Mouse (Mus musculus): ENCODE data around the gene Hoxd9. TPM values are rescaled to one million over a fixed set of nuclear protein-coding genes. Genes with fewer than 3 reads are reported as not detected.

The Hoxd9 gene
- polyA plus RNA-seq, 1 experiment from 2014 or later, result 1.6 TPM

- no peak for TF ChIP-seq CTCF (IDR thresholded peaks at IDR 0.05; ENCODE audit: low read depth)
- Histone ChIP-seq H3K36me3 (ENCODE audit: control insufficient read depth, insufficient read depth) (no peaks in the 10 kb centered on the region; the same call in 1 of the 2 replicates), H3K9ac (ENCODE audit: low read depth, low read length) (no peak overlapping the region), H3K27ac (ENCODE audit: low read depth, low read length) (no peak overlapping the region), H3K4me2 (replicated peaks; ENCODE audit: low read depth) (peak overlapping the region; percentile 31), H3K4me1 (replicated peaks; ENCODE audit: control insufficient read depth, insufficient read depth, low read length) (no peaks in the 10 kb centered on the region), H3K9me3 (ENCODE audit: control insufficient read depth) (no peaks in the 10 kb centered on the region), H3K27me3 (replicated peaks; ENCODE audit: control insufficient read depth, insufficient read depth, low read length) (peaks cover 90% of the 10 kb centered on the region), H3K4me3 (ENCODE audit: low read depth, low read length) (peak overlapping the region; percentile 7; the same call in 1 of the 2 replicates)
- ATAC-seq, result no peak
- 19% methylated on average over 42 of the region's 42 CpGs for WGBS
These were observed 38.5 kb downstream of the Hoxd9 start for GRCm38 (mm10) chr2:74735851-74736687.

DNA sequence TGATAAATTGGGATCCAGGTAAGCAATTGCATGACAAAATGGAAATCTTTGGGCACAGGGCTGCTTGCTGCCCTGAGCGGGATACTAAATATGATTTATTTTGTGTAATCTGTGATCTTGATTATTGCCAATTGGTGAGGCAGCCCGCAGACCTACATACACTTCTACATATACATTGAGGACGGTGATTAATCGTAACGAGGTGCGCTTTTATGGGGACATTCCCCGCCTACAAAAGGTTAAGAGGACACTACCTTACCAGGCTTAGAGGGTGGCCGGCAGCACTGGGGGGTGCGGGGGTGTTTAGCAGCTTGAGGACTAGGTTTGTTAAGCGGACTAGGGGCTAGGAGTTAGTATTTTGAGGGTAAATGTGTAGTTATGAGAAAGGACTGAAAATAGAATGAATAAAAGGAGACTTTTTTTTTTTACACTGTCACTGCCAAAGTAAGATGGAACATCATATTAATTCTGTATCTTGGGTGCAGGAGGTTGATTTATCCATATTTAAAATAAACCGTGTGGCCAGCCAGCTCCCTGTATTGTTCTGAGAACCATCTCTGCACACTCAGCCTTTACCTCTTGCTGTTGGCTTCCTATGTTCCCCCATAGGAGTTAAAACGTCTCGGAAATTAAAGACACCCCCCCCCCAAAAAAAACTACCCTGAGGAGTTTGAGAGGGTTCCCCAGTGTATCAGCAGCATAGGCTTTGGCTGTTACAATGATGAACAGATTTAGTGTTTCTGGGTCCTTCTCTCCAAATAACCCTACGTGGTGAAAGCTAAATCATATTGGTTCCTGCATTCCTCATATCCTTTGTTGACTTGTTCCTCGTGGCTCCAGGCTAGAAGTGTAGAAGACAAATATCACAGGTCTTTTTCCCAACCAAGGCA lies 39.4 kb downstream of the Hoxd9 start:
- Histone ChIP-seq H3K4me3 (ENCODE audit: low read depth, low read length) (0 out of 2 replicates have a peak overlapping the region, but pooled peaks have one; percentile 7), H3K9me3 (ENCODE audit: control insufficient read depth) (no peaks in the 10 kb centered on the region), H3K4me1 (replicated peaks; ENCODE audit: control insufficient read depth, insufficient read depth, low read length) (no peaks in the 10 kb centered on the region), H3K4me2 (replicated peaks; ENCODE audit: low read depth) (peak overlapping the region; percentile 31), H3K36me3 (ENCODE audit: control insufficient read depth, insufficient read depth) (no peaks in the 10 kb centered on the region; the same call in 1 of the 2 replicates), H3K27ac (ENCODE audit: low read depth, low read length) (no peak overlapping the region), H3K27me3 (replicated peaks; ENCODE audit: control insufficient read depth, insufficient read depth, low read length) (peaks cover 91% of the 10 kb centered on the region), H3K9ac (ENCODE audit: low read depth, low read length) (no peak overlapping the region)
- no peak for ATAC-seq
- 29% methylated on average over 15 of the region's 15 CpGs for WGBS
- no peak for TF ChIP-seq CTCF (IDR thresholded peaks at IDR 0.05; ENCODE audit: low read depth)

DNA sequence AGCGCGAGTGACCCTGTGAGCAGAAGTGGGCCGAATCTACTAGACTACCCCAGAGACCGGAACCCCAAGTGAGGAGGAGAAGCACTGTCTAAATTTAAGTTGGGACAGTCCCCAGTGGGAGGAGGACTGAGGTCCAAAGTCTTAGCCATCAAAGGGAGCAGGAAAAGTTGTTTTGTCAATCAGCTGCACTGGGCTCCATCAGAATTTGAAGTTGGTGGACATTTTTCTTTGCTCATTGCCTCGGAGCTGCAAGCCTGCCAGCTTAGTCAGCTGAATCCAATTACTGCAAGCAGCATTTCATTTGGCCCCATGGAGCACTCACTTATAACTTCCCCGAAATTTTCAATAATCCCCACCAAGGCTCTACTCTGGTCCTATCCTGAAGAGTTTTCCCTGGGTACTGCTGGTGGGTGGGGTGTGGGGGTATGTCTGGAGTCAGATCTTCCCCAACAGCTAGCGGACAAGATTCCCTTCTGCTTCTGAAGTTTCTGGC lies 40.1 kb downstream of the Hoxd9 start:
- no peak for ATAC-seq
- no peak overlapping the region for H3K4me3 ChIP-seq (ENCODE audit: low read depth, low read length)
- 44% methylated on average over 7 of the region's 7 CpGs for WGBS
- no peak overlapping the region for H3K27ac ChIP-seq (ENCODE audit: low read depth, low read length)
- H3K4me2 ChIP-seq (replicated peaks; ENCODE audit: low read depth), result no peak overlapping the region
- TF ChIP-seq CTCF (IDR thresholded peaks at IDR 0.05; ENCODE audit: low read depth), result no peak
- no peaks in the 10 kb centered on the region for H3K9me3 ChIP-seq (ENCODE audit: control insufficient read depth)
- H3K36me3 ChIP-seq (ENCODE audit: control insufficient read depth, insufficient read depth), result no peaks in the 10 kb centered on the region; the same call in 1 of the 2 replicates
- H3K4me1 ChIP-seq (replicated peaks; ENCODE audit: control insufficient read depth, insufficient read depth, low read length), result no peaks in the 10 kb centered on the region
- peaks cover 90% of the 10 kb centered on the region for H3K27me3 ChIP-seq (replicated peaks; ENCODE audit: control insufficient read depth, insufficient read depth, low read length)
- H3K9ac ChIP-seq (ENCODE audit: low read depth, low read length), result no peak overlapping the region

GRCm38 (mm10) chr2:74738623-74739475 lies 41.3 kb downstream of the Hoxd9 start:
- H3K4me2 ChIP-seq (replicated peaks; ENCODE audit: low read depth), result peak overlapping the region; percentile 35; the same call in 1 of the 2 replicates
- WGBS, result 10% methylated on average over 20 of the region's 20 CpGs
- H3K4me1 ChIP-seq (replicated peaks; ENCODE audit: control insufficient read depth, insufficient read depth, low read length), result no peaks in the 10 kb centered on the region
- peak; percentile 36; the same call in 1 of the 2 replicates for ATAC-seq
- no peak overlapping the region for H3K4me3 ChIP-seq (ENCODE audit: low read depth, low read length)
- H3K27me3 ChIP-seq (replicated peaks; ENCODE audit: control insufficient read depth, insufficient read depth, low read length), result peaks cover 85% of the 10 kb centered on the region
- no peak for TF ChIP-seq CTCF (IDR thresholded peaks at IDR 0.05; ENCODE audit: low read depth)
- H3K36me3 ChIP-seq (ENCODE audit: control insufficient read depth, insufficient read depth), result no peaks in the 10 kb centered on the region; the same call in 1 of the 2 replicates
- no peak overlapping the region for H3K9ac ChIP-seq (ENCODE audit: low read depth, low read length)
- H3K27ac ChIP-seq (ENCODE audit: low read depth, low read length), result no peak overlapping the region
- H3K9me3 ChIP-seq (ENCODE audit: control insufficient read depth), result no peaks in the 10 kb centered on the region

DNA sequence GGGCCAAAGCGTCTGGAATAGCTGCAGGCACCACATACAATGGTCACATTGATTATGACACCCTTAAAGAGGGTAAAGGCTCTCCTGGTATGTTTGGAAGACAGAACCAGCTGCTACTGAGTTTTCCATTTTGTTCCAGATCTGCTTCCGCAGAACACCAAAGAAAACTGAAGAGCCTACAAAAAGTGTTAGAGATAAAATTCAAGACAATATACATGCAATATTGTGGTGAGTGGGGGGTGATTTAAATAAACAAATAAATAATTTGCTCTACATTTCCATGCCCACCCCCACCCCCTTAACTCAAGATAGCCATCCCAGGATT lies 41.9 kb downstream of the Hoxd9 start:
- Histone ChIP-seq H3K9ac (ENCODE audit: low read depth, low read length) (no peak overlapping the region), H3K4me2 (replicated peaks; ENCODE audit: low read depth) (no peak overlapping the region), H3K9me3 (ENCODE audit: control insufficient read depth) (no peaks in the 10 kb centered on the region), H3K36me3 (ENCODE audit: control insufficient read depth, insufficient read depth) (no peaks in the 10 kb centered on the region; the same call in 1 of the 2 replicates), H3K4me1 (replicated peaks; ENCODE audit: control insufficient read depth, insufficient read depth, low read length) (no peaks in the 10 kb centered on the region), H3K4me3 (ENCODE audit: low read depth, low read length) (no peak overlapping the region), H3K27ac (ENCODE audit: low read depth, low read length) (no peak overlapping the region), H3K27me3 (replicated peaks; ENCODE audit: control insufficient read depth, insufficient read depth, low read length) (peaks cover 85% of the 10 kb centered on the region)
- WGBS, result 45% methylated on average over 2 of the region's 2 CpGs
- ATAC-seq, result no peak
- no peak for TF ChIP-seq CTCF (IDR thresholded peaks at IDR 0.05; ENCODE audit: low read depth)
